ENCODE assay signal across 9 mouse cellular contexts in the genomic region with DNA sequence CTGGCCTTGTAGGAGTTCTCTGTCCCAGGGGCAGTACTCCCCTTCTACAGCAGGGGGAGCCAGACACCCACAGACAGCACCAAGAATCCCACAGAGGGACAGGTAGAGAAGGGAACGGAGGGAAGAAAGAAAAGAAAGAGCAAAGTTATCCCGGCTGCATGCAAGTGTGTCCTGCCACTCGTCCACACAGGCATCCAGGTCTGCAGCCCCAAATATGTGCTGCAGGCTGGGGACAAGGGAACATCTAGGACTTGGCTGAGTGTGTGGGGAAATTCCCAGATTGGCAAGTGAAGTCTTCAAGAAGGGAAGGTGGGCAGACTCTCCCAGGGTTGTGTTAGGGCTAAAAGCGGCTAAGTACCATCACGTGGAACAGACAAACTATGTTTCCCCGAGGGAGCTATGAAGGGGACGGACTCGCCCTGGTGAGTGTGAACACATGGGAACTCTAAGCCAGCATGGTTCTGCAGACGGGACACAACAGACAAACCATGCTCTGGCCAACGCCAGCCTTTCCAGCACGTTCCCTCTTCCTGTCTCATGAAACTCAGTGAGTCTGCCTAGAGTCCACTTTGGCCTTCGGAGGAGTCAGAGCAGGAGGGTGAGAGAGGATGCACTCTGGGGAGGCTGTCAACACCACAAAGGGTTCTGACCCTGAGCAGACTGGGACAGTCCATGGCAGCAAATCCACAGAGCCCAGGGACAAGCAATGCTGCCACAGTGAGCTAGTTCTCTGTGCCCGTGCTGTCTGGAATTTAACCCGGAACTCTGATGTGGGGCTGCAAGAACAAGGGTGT. TPM values are rescaled to one million over a fixed set of nuclear protein-coding genes. Genes with fewer than 3 reads are reported as not detected.
A peak's percentile ranks its signal among the peaks of the same experiment; 100 is the strongest.
DNase-seq lines count a peak whose midpoint lies in the region; ATAC-seq and TF ChIP-seq lines count a peak whose summit lies in the region.
"Had no signal": no experiment of that assay in that cellular context is flagged by ENCODE, and none has a peak within 500 bp of the region (broad histone marks: within the 10 kb centered on the region; RNA-seq: fewer than 3 reads in every experiment).

No protein-coding gene starts in this region.

- in situ Hi-C loops in CH12.LX (cut with MboI; ENCODE audit: low pct_ligation_motif_present, low pct_unique_long_range_greater_than_20kb, low sequenced_read_pairs) = loop anchor here (5.0 to 10.0 kb wide), 3 partner anchors 160 to 393 kb away; a partner anchor contains a TSS

- dilution Hi-C loops in CH12.LX (cut with MboI; ENCODE audit: extremely low pct_ligation_motif_present, extremely low pct_unique_long_range_greater_than_20kb, low sequenced_read_pairs) = no loop called here

- no peaks in the 10 kb centered on the region for H3K9me3 ChIP-seq in CH12.LX (replicated peaks; ENCODE audit: low read length)
- H3K9me3 ChIP-seq in forebrain, embryonic 14.5 days (replicated peaks; ENCODE audit: control insufficient read depth, low read length) = no peaks in the 10 kb centered on the region
- H3K9me3 ChIP-seq in liver, embryonic 14.5 days (ENCODE audit: control insufficient read depth, low read length) = no peaks in the 10 kb centered on the region
- H3K9me3 ChIP-seq in neural tube, embryonic 13.5 days = no peaks in the 10 kb centered on the region

- intact Hi-C loops in heart, postnatal 10 days (cut with DNase I) = loop anchor here (1.0 to 5.0 kb wide), 3 partner anchors 40 to 207 kb away; a partner anchor contains a TSS

- TF ChIP-seq CTCF in CH12.LX (conservative IDR thresholded peaks at IDR 0.05 in 1 of 2, IDR thresholded peaks at IDR 0.05 in 1 of 2; ENCODE audit: low read depth in 2 of 2, low read length in 2 of 2) = peak; percentile 94 to 99
- TF ChIP-seq CTCF in liver, embryonic 14.5 days (IDR thresholded peaks at IDR 0.05; ENCODE audit: low read depth) = peak; percentile 98

- TF ChIP-seq POLR2A in CH12.LX (IDR thresholded peaks at IDR 0.05; ENCODE audit: low read depth, low read length) = no peak

- H3K27me3 ChIP-seq in CH12.LX (replicated peaks) = no peaks in the 10 kb centered on the region
- no peaks in the 10 kb centered on the region for H3K27me3 ChIP-seq in forebrain, embryonic 14.5 days (replicated peaks; ENCODE audit: control insufficient read depth, insufficient read depth, low read length)
- no peaks in the 10 kb centered on the region for H3K27me3 ChIP-seq in liver, embryonic 14.5 days (ENCODE audit: control insufficient read depth, insufficient read depth, low read length)
- no peaks in the 10 kb centered on the region for H3K27me3 ChIP-seq in neural tube, embryonic 13.5 days

- no peak overlapping the region; the same call in 1 of the 2 replicates for H3K27ac ChIP-seq in CH12.LX (ENCODE audit: insufficient read depth, low read depth)
- no peak overlapping the region for H3K27ac ChIP-seq in forebrain, embryonic 14.5 days (ENCODE audit: low read depth, low read length)
- H3K27ac ChIP-seq in liver, embryonic 14.5 days = no peak overlapping the region
- no peak overlapping the region for H3K27ac ChIP-seq in neural tube, embryonic 13.5 days (replicated peaks)

- peaks cover 36 to 64% of the 10 kb centered on the region in 2 experiments for H3K36me3 ChIP-seq in CH12.LX (replicated peaks in 1 of 2; ENCODE audit: control insufficient read depth in 1 of 2, insufficient read depth in 1 of 2, low read length in 1 of 2)
- peaks cover 36% of the 10 kb centered on the region for H3K36me3 ChIP-seq in forebrain, embryonic 14.5 days (ENCODE audit: control insufficient read depth, insufficient read depth, low read length)
- H3K36me3 ChIP-seq in liver, embryonic 14.5 days (replicated peaks; ENCODE audit: control insufficient read depth, insufficient read depth, low read depth) = peaks cover 23% of the 10 kb centered on the region
- peaks cover 55% of the 10 kb centered on the region for H3K36me3 ChIP-seq in neural tube, embryonic 13.5 days

- H3K4me3 ChIP-seq in CH12.LX (replicated peaks in 1 of 3; ENCODE audit: low read depth in 2 of 3, low read length in 2 of 3, poor library complexity in 1 of 3) = no peak overlapping the region
- no peak overlapping the region for H3K4me3 ChIP-seq in forebrain, embryonic 14.5 days (ENCODE audit: low read depth, low read length)
- H3K4me3 ChIP-seq in liver, embryonic 14.5 days (ENCODE audit: insufficient read depth in 1 of 2, low read depth in 2 of 2, low read length in 2 of 2) = no peak overlapping the region
- no peak overlapping the region for H3K4me3 ChIP-seq in neural tube, embryonic 13.5 days
- H3K4me3 ChIP-seq: erythroblast, embryonic 14.5 days had no signal

- H3K4me2 ChIP-seq in CH12.LX (ENCODE audit: insufficient read depth, low read depth, poor library complexity, severe bottlenecking) = no peak overlapping the region
- H3K4me2 ChIP-seq in forebrain, embryonic 14.5 days (ENCODE audit: low read length) = no peak overlapping the region
- no peak overlapping the region for H3K4me2 ChIP-seq in liver, embryonic 14.5 days (ENCODE audit: low read depth)
- no peak overlapping the region for H3K4me2 ChIP-seq in neural tube, embryonic 13.5 days

- TF ChIP-seq RAD21 in CH12.LX (IDR thresholded peaks at IDR 0.05; ENCODE audit: low read depth, low read length) = no peak; the same call in none of the 2 replicates

- no peak overlapping the region for H3K9ac ChIP-seq in CH12.LX (ENCODE audit: insufficient read depth, low read depth)
- H3K9ac ChIP-seq in forebrain, embryonic 14.5 days (ENCODE audit: low read length) = no peak overlapping the region
- no peak overlapping the region for H3K9ac ChIP-seq in liver, embryonic 14.5 days (replicated peaks)
- H3K9ac ChIP-seq in neural tube, embryonic 13.5 days = no peak overlapping the region

- peaks cover 8 to 32% of the 10 kb centered on the region in 2 experiments for H3K4me1 ChIP-seq in CH12.LX (ENCODE audit: control insufficient read depth in 1 of 2, insufficient read depth in 2 of 2)
- H3K4me1 ChIP-seq in forebrain, embryonic 14.5 days (ENCODE audit: control insufficient read depth, insufficient read depth, low read length) = no peaks in the 10 kb centered on the region
- no peaks in the 10 kb centered on the region for H3K4me1 ChIP-seq in liver, embryonic 14.5 days (replicated peaks; ENCODE audit: control insufficient read depth in 2 of 2, insufficient read depth in 2 of 2, low read length in 1 of 2)
- H3K4me1 ChIP-seq in neural tube, embryonic 13.5 days (replicated peaks) = peaks cover 5% of the 10 kb centered on the region

- ATAC-seq in forebrain, embryonic 14.5 days = peak; percentile 80
- ATAC-seq in liver, embryonic 14.5 days (ENCODE audit: insufficient read depth) = peak; percentile 58; the same call in 1 of the 2 replicates
- ATAC-seq in neural tube, embryonic 13.5 days (ENCODE audit: low read depth) = peak; percentile 46

- no peaks in the 10 kb centered on the region for H3K79me2 ChIP-seq in CH12.LX (replicated peaks; ENCODE audit: control insufficient read depth, extremely low read depth, insufficient read depth, poor library complexity, severe bottlenecking)

- peak; percentile 76 for DNase-seq in CH12.LX (ENCODE audit: extremely low read depth)
- peak; percentile 63 for DNase-seq in c-Kit-positive CD71-negative TER-119-negative erythroid progenitor cells, embryonic 14.5 days (ENCODE audit: low read depth)
- peak; percentile 80 for DNase-seq in forebrain, embryonic 14.5 days (ENCODE audit: low spot score)
- peak; percentile 87 to 92 for DNase-seq in heart, postnatal 10 days
- DNase-seq in kidney, postnatal 36 days = peak; percentile 75 to 90
- DNase-seq in liver, embryonic 14.5 days (ENCODE audit: low read depth in 3 of 3, low spot score in 3 of 3) = peak; percentile 48 to 52 (median 49)
- peak; percentile 44 for DNase-seq in telencephalon, adult 2 months (ENCODE audit: low read depth, low spot score)

- no peak for TF ChIP-seq EP300 in CH12.LX (IDR thresholded peaks at IDR 0.05; ENCODE audit: low read length)
- no peak for TF ChIP-seq EP300 in liver, embryonic 14.5 days (IDR thresholded peaks at IDR 0.05; ENCODE audit: low read depth)

- WGBS in forebrain, embryonic 14.5 days = 60% methylated on average over 14 of the region's 14 CpGs
- 64% methylated on average over 14 of the region's 14 CpGs for WGBS in liver, embryonic 14.5 days (ENCODE audit: insufficient replicate concordance)
- 64% methylated on average over 14 of the region's 14 CpGs for whole genome bisulfite sequencing in neural tube, embryonic 13.5 days

TF ChIP-seq in CH12.LX, 34 proteins besides CTCF, POLR2A, EP300 and RAD21:
- TF ChIP-seq SMC3 (IDR thresholded peaks at IDR 0.05; ENCODE audit: low read depth, low read length) (peak; percentile 99), NELFE (IDR thresholded peaks at IDR 0.05; ENCODE audit: low read depth, low read length) (peak; percentile 52; the same call in 1 of the 2 replicates), TBP (conservative IDR thresholded peaks at IDR 0.05; ENCODE audit: low read depth, low read length) (no peak), KAT2A (IDR thresholded peaks at IDR 0.05; ENCODE audit: insufficient replicate concordance, low read length) (no peak), BHLHE40 (IDR thresholded peaks at IDR 0.05; ENCODE audit: low read depth, low read length) (peak; percentile 9; the same call in 1 of the 2 replicates), MEF2A (IDR thresholded peaks at IDR 0.05; ENCODE audit: borderline replicate concordance, low read depth, low read length) (no peak), IRF4 (IDR thresholded peaks at IDR 0.05; ENCODE audit: low read depth, low read length) (0 out of 2 replicates have a peak, but pooled peaks have one; percentile 24), MAX (IDR thresholded peaks at IDR 0.05; ENCODE audit: low read length) (no peak), ZC3H11A (IDR thresholded peaks at IDR 0.05; ENCODE audit: low read depth, low read length) (peak; percentile 97), MAZ (IDR thresholded peaks at IDR 0.05; ENCODE audit: low read depth, low read length) (peak; percentile 66; the same call in 1 of the 2 replicates), ELF1 (IDR thresholded peaks at IDR 0.05; ENCODE audit: low read depth, low read length) (no peak), CHD2 (IDR thresholded peaks at IDR 0.05; ENCODE audit: low read length) (no peak), PAX5 (IDR thresholded peaks at IDR 0.05; ENCODE audit: low read length) (no peak)

RNA-seq across cellular contexts. Expression of a gene that starts 55.3 kb away (rescaled TPM):
- 102 and 118 TPM in 2 replicates for total RNA-seq in CH12.LX (2012; rRNA removed)
- total RNA-seq in CH12.LX (2014; rRNA removed) = 132 and 148 TPM in 2 replicates
- polyA plus RNA-seq in CH12.LX (2012; ENCODE audit: insufficient read length, low read depth) = 129 and 144 TPM in 2 replicates
- 28.9 and 29.5 TPM in 2 replicates for polyA plus RNA-seq in forebrain, embryonic 14.5 days (2014; fragmentation: Nextera tagmentation; extraction: Ambion mirVana)
- 1 to 10 TPM; 2.4 TPM for total RNA-seq in heart, postnatal 10 days (2021)
- 14.5 and 16.2 TPM in 2 replicates for polyA plus RNA-seq in liver, embryonic 14.5 days (2012; rRNA removed)
- polyA plus RNA-seq in liver, embryonic 14.5 days (2014; fragmentation: Nextera tagmentation; extraction: Ambion mirVana) = 25.6 and 26.1 TPM in 2 replicates
- 26.9 and 27.4 TPM in 2 replicates for polyA plus RNA-seq in neural tube, embryonic 13.5 days (2015; fragmentation: Nextera tagmentation; extraction: Ambion mirVana)
